Mouse (Mus musculus) fibroblast of lung, adult 2 months (primary cell): ENCODE measurements around the gene Olfr170.
"Not testable (repeated sequence)": the region's sequence is repeated elsewhere in the genome, so short reads cannot be mapped to it uniquely, and the experiment has no call there.

Experiments
- DNase-seq: peaks from one replicate; pipeline ENCODE4 v3.0.0-alpha.2; 2011; ENCODE audit warnings: low read depth

The Olfr170 gene

GRCm38 (mm10) chr16:19611782-19612181 is at the start of gene Olfr170:
Gene Olfr170 (minus strand): TSS chr16:19611882.
- not testable (repeated sequence) for DNase-seq

- no peak for DNase-seq
These were observed 18.1 kb upstream of the Olfr170 start, which contains the start of gene Olfr171 for GRCm38 (mm10) chr16:19629816-19630215. Gene Olfr171 (minus strand): TSS chr16:19629916.

GRCm38 (mm10) chr16:19603166-19603565 is 8.5 kb downstream of the Olfr170 start:
- no peak for DNase-seq

GRCm38 (mm10) chr16:19571709-19572108 is 40.0 kb downstream of the Olfr170 start, which contains the start of gene Olfr169:
Gene Olfr169 (minus strand): TSS chr16:19571809.
- not testable (repeated sequence) for DNase-seq
